Mouse (Mus musculus) liver, adult 2 months (tissue): ENCODE results near the gene Ndufs4.

ENCODE experiments used
- CTCF ChIP-seq: fragments of 200-500 bp; IDR thresholded peaks from 2 replicates; pipeline ENCODE4 v1.5.1; 2011; ENCODE audit warnings: low read depth, low read length, control low read depth
- POLR2A ChIP-seq: fragments of 200-500 bp; IDR thresholded peaks from 2 replicates; pipeline ENCODE4 v1.6.1; 2011; ENCODE audit warnings: low read length, control low read depth; ENCODE audit not compliant: insufficient read depth; ENCODE audit errors: extremely low read depth

- no peak for TF ChIP-seq CTCF
- TF ChIP-seq POLR2A: no peak
Observed at GRCm38 (mm10) chr13:114297761-114298160, 90.3 kb downstream of the Ndufs4 start.
